In genomic region chr11:33873071-33873781, GRCm38 (mm10) we compare ENCODE assay signal across 8 mouse cellular contexts.
DNase-seq lines count a peak whose midpoint lies in the region; ATAC-seq and TF ChIP-seq lines count a peak whose summit lies in the region.

No protein-coding gene starts in this region.

- H3K27ac ChIP-seq in forebrain, embryonic 10.5 days, result peak overlapping the region; percentile 22; the same call in 1 of the 2 replicates
- H3K27ac ChIP-seq in forebrain, postnatal 0 days (ENCODE audit: low read depth, low read length), result no peak overlapping the region
- 0 out of 2 replicates have a peak overlapping the region, but pooled peaks have one; percentile 30 for H3K27ac ChIP-seq in hindbrain, embryonic 12.5 days
- 0 out of 2 replicates have a peak overlapping the region, but pooled peaks have one; percentile 14 for H3K27ac ChIP-seq in liver, embryonic 16.5 days (ENCODE audit: low read length)
- H3K27ac ChIP-seq in stomach, postnatal 0 days (replicated peaks), result peak overlapping the region; percentile 58

- ATAC-seq in forebrain, postnatal 0 days, result no peak
- ATAC-seq in common myeloid progenitor, adult 5-6 weeks (replicated peaks; ENCODE audit: low read depth, poor library complexity, severe bottlenecking), result peak; percentile 69; the same call in 1 of the 2 replicates
- peak; percentile 83 for ATAC-seq in hindbrain, embryonic 12.5 days (ENCODE audit: low FRiP score)
- ATAC-seq in liver, embryonic 16.5 days (ENCODE audit: low read depth), result peak; percentile 87
- ATAC-seq in stomach, postnatal 0 days (ENCODE audit: low FRiP score, low TSS enrichment), result peak; percentile 98
- ATAC-seq in granulocyte monocyte progenitor cell, adult 5-6 weeks (replicated peaks; ENCODE audit: poor library complexity, severe bottlenecking), result no peak

- no peak for DNase-seq in forebrain, embryonic 10.5 days (ENCODE audit: extremely low spot score, low spot score)
- no peak for DNase-seq in forebrain, postnatal 0 days
- DNase-seq in stomach, postnatal 0 days (ENCODE audit: low spot score), result peak; percentile 93
- no peak for DNase-seq in layer of hippocampus, postnatal 14 days (ENCODE audit: low spot score in 2 of 2)

- H3K4me2 ChIP-seq in forebrain, postnatal 0 days (ENCODE audit: low read depth), result no peak overlapping the region
- no peak overlapping the region for H3K4me2 ChIP-seq in hindbrain, embryonic 12.5 days (replicated peaks)
- 0 out of 2 replicates have a peak overlapping the region, but pooled peaks have one; percentile 5 for H3K4me2 ChIP-seq in liver, embryonic 16.5 days (ENCODE audit: low read depth, low read length)
- H3K4me2 ChIP-seq in stomach, postnatal 0 days (replicated peaks; ENCODE audit: low read depth), result no peak overlapping the region

- no peaks in the 10 kb centered on the region for H3K27me3 ChIP-seq in forebrain, embryonic 10.5 days (ENCODE audit: poor library complexity, severe bottlenecking)
- H3K27me3 ChIP-seq in forebrain, postnatal 0 days (ENCODE audit: insufficient read depth, low read length), result no peaks in the 10 kb centered on the region
- H3K27me3 ChIP-seq in hindbrain, embryonic 12.5 days, result no peaks in the 10 kb centered on the region
- no peaks in the 10 kb centered on the region for H3K27me3 ChIP-seq in liver, embryonic 16.5 days (ENCODE audit: control insufficient read depth, insufficient read depth, low read depth, low read length)
- H3K27me3 ChIP-seq in stomach, postnatal 0 days (ENCODE audit: control insufficient read depth, insufficient read depth, low read length), result no peaks in the 10 kb centered on the region

- H3K4me1 ChIP-seq in forebrain, embryonic 10.5 days, result peaks cover 27% of the 10 kb centered on the region
- no peaks in the 10 kb centered on the region for H3K4me1 ChIP-seq in forebrain, postnatal 0 days (ENCODE audit: insufficient read depth)
- peaks cover 12% of the 10 kb centered on the region for H3K4me1 ChIP-seq in hindbrain, embryonic 12.5 days
- peaks cover 21% of the 10 kb centered on the region for H3K4me1 ChIP-seq in liver, embryonic 16.5 days (ENCODE audit: control insufficient read depth, low read depth, low read length)
- peaks cover 8% of the 10 kb centered on the region for H3K4me1 ChIP-seq in stomach, postnatal 0 days (replicated peaks; ENCODE audit: control insufficient read depth, insufficient read depth)

- TF ChIP-seq EP300 in stomach, postnatal 0 days (optimal IDR thresholded peaks at IDR 0.05), result no peak

- H3K4me3 ChIP-seq in forebrain, embryonic 10.5 days, result no peak overlapping the region
- no peak overlapping the region for H3K4me3 ChIP-seq in forebrain, postnatal 0 days (ENCODE audit: low read depth, low read length)
- no peak overlapping the region for H3K4me3 ChIP-seq in hindbrain, embryonic 12.5 days
- no peak overlapping the region for H3K4me3 ChIP-seq in liver, embryonic 16.5 days (ENCODE audit: low read depth, low read length)
- no peak overlapping the region for H3K4me3 ChIP-seq in stomach, postnatal 0 days (ENCODE audit: low read depth, low read length)

- H3K9me3 ChIP-seq in forebrain, embryonic 10.5 days, result peaks cover 8% of the 10 kb centered on the region; the same call in 1 of the 2 replicates
- no peaks in the 10 kb centered on the region for H3K9me3 ChIP-seq in forebrain, postnatal 0 days (ENCODE audit: low read length)
- H3K9me3 ChIP-seq in hindbrain, embryonic 12.5 days (replicated peaks), result peaks cover 9% of the 10 kb centered on the region; the same call in 1 of the 2 replicates
- no peaks in the 10 kb centered on the region for H3K9me3 ChIP-seq in liver, embryonic 16.5 days (replicated peaks; ENCODE audit: control insufficient read depth, low read length)
- H3K9me3 ChIP-seq in stomach, postnatal 0 days (ENCODE audit: control insufficient read depth, low read length), result no peaks in the 10 kb centered on the region

- TF ChIP-seq CTCF in forebrain, postnatal 0 days (IDR thresholded peaks at IDR 0.05; ENCODE audit: low read depth), result no peak
- no peak for TF ChIP-seq CTCF in stomach, postnatal 0 days (IDR thresholded peaks at IDR 0.05; ENCODE audit: low read depth)

- no peaks in the 10 kb centered on the region for H3K36me3 ChIP-seq in forebrain, embryonic 10.5 days (replicated peaks)
- H3K36me3 ChIP-seq in forebrain, postnatal 0 days (ENCODE audit: insufficient read depth), result no peaks in the 10 kb centered on the region
- no peaks in the 10 kb centered on the region for H3K36me3 ChIP-seq in hindbrain, embryonic 12.5 days
- no peaks in the 10 kb centered on the region for H3K36me3 ChIP-seq in liver, embryonic 16.5 days (ENCODE audit: control insufficient read depth, insufficient read depth)
- H3K36me3 ChIP-seq in stomach, postnatal 0 days (ENCODE audit: control insufficient read depth, insufficient read depth, low read length), result no peaks in the 10 kb centered on the region

- H3K9ac ChIP-seq in forebrain, postnatal 0 days, result no peak overlapping the region
- H3K9ac ChIP-seq in hindbrain, embryonic 12.5 days, result no peak overlapping the region
- no peak overlapping the region for H3K9ac ChIP-seq in liver, embryonic 16.5 days (ENCODE audit: low read depth, low read length)
- H3K9ac ChIP-seq in stomach, postnatal 0 days (ENCODE audit: low read length), result no peak overlapping the region

- WGBS in forebrain, embryonic 10.5 days, result 76% methylated on average over 10 of the region's 10 CpGs
- WGBS in forebrain, postnatal 0 days, result 63% methylated on average over 10 of the region's 10 CpGs
- WGBS in hindbrain, embryonic 12.5 days, result 55% methylated on average over 10 of the region's 10 CpGs
- 39% methylated on average over 10 of the region's 10 CpGs for WGBS in liver, embryonic 16.5 days (ENCODE audit: insufficient replicate concordance)
- 38% methylated on average over 10 of the region's 10 CpGs for WGBS in stomach, postnatal 0 days

Comparison
In these comparisons a context has a peak if more than half of its experiments do, and no peak if none do; other contexts are left out.
1. ATAC-seq: peak in common myeloid progenitor, adult 5-6 weeks (single experiment), hindbrain, embryonic 12.5 days (single experiment), liver, embryonic 16.5 days (single experiment) and stomach, postnatal 0 days (single experiment); none in forebrain, postnatal 0 days (single experiment) and granulocyte monocyte progenitor cell, adult 5-6 weeks (single experiment).